In the genomic region with DNA sequence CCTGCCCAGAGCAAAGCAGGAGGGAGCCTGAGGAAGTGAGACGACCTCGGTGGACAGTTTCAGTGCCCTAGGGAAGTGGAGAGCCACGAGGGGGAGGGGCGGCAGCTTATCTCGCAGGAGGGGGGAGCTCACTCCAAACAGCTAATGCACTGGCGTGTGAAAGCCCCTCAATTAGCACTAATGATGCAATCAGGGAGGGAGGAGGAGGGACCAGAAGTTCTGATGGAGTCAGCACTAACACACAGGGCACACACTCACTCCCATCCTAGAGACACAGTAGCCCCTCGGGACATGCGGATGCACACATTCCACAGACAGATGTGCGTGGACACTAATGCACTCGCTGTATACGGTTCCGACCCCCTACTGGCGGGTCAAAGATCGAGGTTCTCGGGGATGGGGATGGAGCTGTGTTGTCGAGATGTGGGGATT, we compare ENCODE assay signal across 8 mouse cellular contexts. TPM values are rescaled to one million over a fixed set of nuclear protein-coding genes. Genes with fewer than 3 reads are reported as not detected.
DNase-seq lines count a peak whose midpoint lies in the region; ATAC-seq lines count a peak whose summit lies in the region.

No protein-coding gene starts in this region.

- H3K27me3 ChIP-seq in liver, embryonic 16.5 days (ENCODE audit: control insufficient read depth, insufficient read depth, low read depth, low read length): peaks cover 35% of the 10 kb centered on the region

- peaks cover 6% of the 10 kb centered on the region; the same call in 1 of the 2 replicates for H3K4me1 ChIP-seq in brown adipose tissue, adult 24 weeks (ENCODE audit: control insufficient read depth, insufficient read depth, insufficient read length, low read length)
- H3K4me1 ChIP-seq in liver, embryonic 16.5 days (ENCODE audit: control insufficient read depth, low read depth, low read length): peaks cover 9% of the 10 kb centered on the region

- peak; percentile 43 to 46 for DNase-seq in spleen, adult 18-20 months
- DNase-seq in spleen, postnatal 14 days (ENCODE audit: low spot score in 2 of 2): no peak
- DNase-seq in heart, adult 18-20 months: peak; percentile 79 to 82
- DNase-seq in kidney, adult 11 months: peak; percentile 59
- peak; percentile 6 for DNase-seq in naive thymus-derived CD4-positive, alpha-beta T cell, adult 2 months (ENCODE audit: low read depth)
- DNase-seq in natural killer cell, adult 2 months (ENCODE audit: low spot score in 2 of 2): no peak

- peak overlapping the region; percentile 57 for H3K27ac ChIP-seq in brown adipose tissue, adult 24 weeks (replicated peaks; ENCODE audit: low read depth, low read length)
- H3K27ac ChIP-seq in liver, embryonic 16.5 days (ENCODE audit: low read length): peak overlapping the region; percentile 77

- peak overlapping the region; percentile 51 for H3K4me2 ChIP-seq in liver, embryonic 16.5 days (ENCODE audit: low read depth, low read length)

- no peaks in the 10 kb centered on the region for H3K36me3 ChIP-seq in liver, embryonic 16.5 days (ENCODE audit: control insufficient read depth, insufficient read depth)

- under 1% methylated on average over 16 of the region's 16 CpGs for WGBS in liver, embryonic 16.5 days (ENCODE audit: insufficient replicate concordance)

- peak; percentile 24; the same call in 1 of the 2 replicates for ATAC-seq in liver, embryonic 16.5 days (ENCODE audit: low read depth)

- H3K9ac ChIP-seq in liver, embryonic 16.5 days (ENCODE audit: low read depth, low read length): no peak overlapping the region

- H3K4me3 ChIP-seq in brown adipose tissue, adult 24 weeks (ENCODE audit: insufficient read depth, low read depth, low read length): peak overlapping the region; percentile 67
- peak overlapping the region; percentile 65 for H3K4me3 ChIP-seq in liver, embryonic 16.5 days (ENCODE audit: low read depth, low read length)

- H3K9me3 ChIP-seq in liver, embryonic 16.5 days (replicated peaks; ENCODE audit: control insufficient read depth, low read length): no peaks in the 10 kb centered on the region

RNA-seq across cellular contexts. Expression of a gene that starts 0.9 kb away (rescaled TPM):
- polyA plus RNA-seq in brown adipose tissue, adult 24 weeks (2012; ENCODE audit: insufficient read depth, insufficient read length, missing spikeins): 7.3 and 7.4 TPM in 2 replicates
- 10 to 100 TPM; 43.1 to 57.1 TPM for total RNA-seq in heart, adult 18-20 months (2021)
- 1.7 and 2.5 TPM in 2 replicates for polyA plus RNA-seq in liver, embryonic 16.5 days (2015; fragmentation: Nextera tagmentation; extraction: Ambion mirVana)

Comparison
In these comparisons a context has a peak if more than half of its experiments do, and no peak if none do; other contexts are left out.
1. DNase-seq: peak in spleen, adult 18-20 months (2 of 2), heart, adult 18-20 months (2 of 2), kidney, adult 11 months (single experiment) and naive thymus-derived CD4-positive, alpha-beta T cell, adult 2 months (single experiment); none in spleen, postnatal 14 days (0 of 2) and natural killer cell, adult 2 months (0 of 2).